Mouse (Mus musculus) telencephalon, adult 2 months (tissue): Measurements from ENCODE around the gene Map1b.
A peak's percentile ranks its signal among the peaks of the same experiment; 100 is the strongest.

Experiments used
- DNase-seq: peaks from one replicate; pipeline ENCODE4 v3.0.0-alpha.2; 2011; ENCODE audit warnings: low read depth, low spot score

Gene Map1b

DNA sequence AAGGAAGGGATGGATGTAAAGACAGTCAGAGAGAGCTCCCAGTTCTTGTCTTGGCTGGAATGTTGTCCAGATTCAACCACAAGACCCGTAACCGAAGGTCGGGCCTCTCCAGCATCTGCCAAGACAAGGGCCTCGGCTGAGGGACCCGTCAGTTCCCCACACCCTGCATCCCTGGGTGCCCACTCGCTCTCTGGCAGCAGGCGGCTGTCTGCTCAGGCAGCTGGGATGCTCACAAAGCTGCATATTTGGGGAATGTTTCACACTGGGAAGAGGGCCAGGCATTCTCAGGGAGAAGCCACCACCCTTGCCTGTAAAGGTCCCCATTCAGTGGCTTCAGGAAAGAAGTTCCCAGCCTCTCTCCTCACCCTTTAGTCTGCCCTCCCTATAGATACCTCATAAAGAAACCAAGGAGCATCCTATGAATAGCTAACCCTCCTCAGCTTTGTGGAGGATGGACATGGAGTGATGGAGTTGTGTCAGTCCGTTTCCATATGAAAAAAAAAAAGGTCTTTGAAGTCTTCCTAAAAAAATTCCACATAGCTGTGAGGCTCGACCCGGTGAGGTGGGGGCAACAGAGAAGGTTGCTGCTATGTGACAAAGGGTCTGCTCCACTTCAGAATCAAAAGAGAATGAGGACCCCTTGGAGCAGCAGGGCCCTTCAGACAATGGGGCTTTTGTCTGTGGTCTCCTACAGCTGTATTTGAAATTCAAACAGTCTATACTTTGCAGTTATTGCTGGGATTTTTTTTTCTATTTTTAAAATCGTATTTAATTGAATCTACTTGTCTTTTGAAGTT, 68.7 kb downstream of the Map1b start:
- DNase-seq = peak; percentile 55

DNA sequence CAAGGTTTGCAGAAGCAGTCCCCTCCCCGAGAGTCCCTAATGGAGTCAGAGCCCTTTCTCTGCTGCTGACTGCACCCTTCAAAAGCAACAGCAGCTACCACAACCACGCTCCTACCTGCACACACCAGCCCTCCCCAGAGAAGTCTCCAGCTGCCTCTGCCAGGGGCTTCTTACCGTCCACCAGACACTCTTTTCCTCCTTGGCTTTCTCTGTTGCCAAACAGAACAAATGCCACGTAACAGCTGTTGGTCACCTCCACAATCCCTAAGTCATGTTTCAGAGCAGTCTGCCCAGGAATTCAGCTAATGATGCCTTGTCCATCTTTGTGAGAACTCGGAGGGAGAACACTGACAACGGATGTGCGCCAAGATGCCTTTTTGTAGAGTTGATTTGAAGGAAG, 69.3 kb downstream of the Map1b start:
- no peak for DNase-seq

DNA sequence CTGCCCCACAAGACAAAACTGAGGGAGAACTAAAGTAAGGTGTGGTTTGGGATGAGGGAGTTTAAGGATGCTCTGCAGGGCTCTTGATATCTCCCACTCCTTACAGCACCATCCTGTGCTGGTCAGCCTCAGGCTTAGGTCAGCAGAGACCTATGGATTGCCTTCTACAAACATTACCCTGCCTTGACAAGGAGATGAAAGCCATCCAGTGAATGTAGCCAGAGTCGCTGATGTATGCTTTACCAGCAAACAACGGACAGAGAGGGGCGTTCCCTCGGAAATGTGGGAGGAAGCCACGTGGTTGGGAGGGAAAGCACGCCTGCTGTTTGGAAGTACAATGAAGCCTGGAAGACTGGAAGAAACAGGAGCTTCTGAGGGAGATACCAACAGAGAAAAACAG, 71.5 kb downstream of the Map1b start:
- no peak for DNase-seq

DNA sequence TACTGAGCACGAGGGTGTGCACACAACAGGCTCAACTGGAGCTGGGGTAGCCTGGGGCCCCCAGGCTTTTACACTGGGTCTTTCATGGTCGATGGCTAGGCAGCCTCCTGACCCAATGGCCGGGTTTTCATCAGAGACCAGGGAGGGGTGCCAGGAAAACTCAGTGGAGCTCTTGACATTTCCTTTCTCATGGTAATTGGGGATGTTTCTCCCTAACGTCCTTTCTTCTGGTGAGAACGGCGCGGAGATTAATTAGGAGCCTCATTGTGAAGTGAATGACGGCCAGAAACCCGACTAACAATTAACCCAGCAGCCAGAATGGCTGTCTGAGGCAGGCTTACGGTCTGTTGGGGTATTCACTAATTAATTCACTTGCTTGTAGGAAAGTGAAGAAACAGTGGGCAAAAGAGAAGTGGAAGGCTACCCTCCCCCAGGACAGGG, 71.9 kb downstream of the Map1b start:
- DNase-seq = no peak

DNA sequence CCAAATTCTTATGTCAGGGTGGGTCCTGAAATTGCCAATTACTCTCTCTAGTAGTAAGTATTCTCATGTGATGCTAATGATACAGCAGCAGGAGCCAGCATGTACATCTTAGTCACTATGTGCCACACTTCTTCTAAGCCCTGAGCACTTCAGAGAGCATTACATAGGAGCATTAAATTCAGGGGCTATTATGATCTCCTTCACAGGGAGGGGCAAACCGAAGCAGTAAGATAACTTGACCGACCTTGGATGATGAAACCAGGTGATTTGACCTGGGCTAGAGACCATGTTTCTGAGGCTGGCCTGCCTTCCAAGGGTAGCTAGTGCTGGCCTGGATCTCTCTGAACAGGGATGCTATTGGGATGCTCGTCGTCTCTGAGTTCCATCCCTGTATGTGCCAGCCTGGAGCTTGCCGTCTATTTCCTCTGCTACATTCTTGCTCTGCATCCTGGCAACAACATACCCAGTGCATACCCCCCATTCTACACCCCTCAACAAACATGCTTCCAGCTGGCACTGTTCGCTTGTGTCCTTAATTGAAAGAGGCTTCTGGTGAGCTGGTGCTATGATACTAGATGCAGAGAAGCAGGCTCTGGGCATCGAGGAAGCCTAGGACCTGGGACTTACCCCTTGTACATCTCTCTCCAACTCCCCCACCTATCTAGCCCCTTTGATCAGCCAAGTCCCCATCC, 72.7 kb downstream of the Map1b start:
- DNase-seq = no peak

DNA sequence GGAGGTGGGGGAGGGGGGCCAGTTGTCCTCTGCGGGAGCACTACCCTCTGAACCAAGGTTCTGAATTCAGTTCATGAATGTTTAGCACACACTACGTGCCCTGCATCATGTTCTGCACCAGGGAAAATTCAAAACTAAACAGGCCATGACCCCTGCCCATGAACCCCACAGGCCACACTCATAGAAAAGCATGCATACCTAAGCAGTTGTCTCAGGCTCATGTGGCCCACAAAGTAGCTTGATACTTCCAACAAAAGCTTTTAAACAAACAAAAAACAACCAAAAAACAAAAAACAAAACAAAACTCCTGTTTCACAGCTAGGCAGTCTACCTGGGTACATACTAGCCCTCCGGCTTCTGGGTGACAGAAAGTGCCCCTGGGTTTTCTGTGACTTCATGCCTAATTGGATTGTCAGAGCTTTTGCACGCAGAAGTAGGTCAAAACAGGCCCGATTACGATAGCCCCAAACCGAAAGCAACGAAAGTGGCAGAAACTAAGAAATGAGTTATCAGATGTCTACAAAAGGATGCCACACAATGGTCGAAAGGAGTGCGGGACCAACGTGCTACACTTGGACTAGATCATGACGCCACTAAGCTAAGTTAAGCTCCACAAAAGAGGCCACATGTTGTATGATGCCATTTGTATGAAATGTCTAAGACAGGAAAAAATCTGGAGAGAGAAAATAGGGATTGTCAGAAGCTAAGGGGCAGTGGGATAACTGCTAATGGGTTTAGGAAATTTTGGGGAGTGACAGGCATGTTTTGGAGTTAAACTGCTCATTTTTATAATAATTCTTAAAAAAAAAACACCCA, 73.7 kb downstream of the Map1b start:
- DNase-seq = no peak

DNA sequence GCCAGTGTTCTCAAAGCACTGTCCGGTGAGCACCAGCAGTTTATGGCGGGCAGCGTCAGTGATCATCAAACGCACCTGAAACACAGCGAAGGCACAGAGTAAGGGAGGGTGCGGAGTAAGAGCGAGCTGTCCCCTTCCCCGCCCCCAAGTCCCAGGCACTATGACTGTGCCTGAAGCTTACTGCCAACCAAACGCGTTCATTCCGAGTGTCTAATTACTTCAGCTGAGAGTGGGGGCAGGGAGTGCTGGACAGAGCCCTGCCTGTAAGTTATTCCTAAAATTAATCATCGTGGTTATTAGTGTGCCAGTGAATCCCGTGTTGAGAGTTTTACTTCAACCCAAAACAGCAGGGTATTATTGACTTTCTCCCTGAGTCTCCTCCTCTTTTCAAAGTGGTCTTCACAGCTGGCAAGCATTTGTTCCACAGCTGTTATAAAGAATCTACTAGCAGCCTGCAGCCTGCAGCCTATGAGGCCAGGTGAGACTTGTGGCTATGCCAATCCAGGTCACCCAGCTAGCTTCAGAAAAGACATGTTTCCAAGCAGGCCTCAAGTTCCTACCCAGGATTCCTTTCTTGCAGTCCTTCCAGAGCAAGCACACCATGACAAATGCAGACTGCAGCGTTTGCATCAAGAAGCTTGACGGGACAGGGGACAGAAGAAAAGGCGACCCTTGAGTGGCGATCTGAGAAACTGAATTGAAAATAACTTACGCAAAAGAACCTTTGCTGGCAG, 74.5 kb downstream of the Map1b start:
- DNase-seq = no peak

DNA sequence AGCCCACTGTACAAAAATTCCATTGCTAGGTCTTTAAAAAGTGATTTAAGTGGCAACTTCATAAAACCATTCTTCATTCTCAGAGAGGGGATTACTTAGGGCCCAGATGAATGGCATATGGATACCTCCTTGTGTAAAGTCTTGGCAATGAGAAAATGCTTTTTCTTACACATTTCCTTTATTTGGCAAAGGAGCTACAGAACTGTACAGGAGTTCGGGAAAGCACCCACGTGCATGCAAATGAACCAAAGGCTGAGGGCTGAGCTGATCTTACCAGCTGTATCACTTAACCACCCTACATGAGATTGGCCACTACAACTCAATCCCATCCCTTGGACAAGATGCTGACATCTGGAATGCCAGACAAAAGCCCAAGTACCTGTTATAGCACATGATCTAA, 76.1 kb downstream of the Map1b start:
- DNase-seq = peak; percentile 42

DNA sequence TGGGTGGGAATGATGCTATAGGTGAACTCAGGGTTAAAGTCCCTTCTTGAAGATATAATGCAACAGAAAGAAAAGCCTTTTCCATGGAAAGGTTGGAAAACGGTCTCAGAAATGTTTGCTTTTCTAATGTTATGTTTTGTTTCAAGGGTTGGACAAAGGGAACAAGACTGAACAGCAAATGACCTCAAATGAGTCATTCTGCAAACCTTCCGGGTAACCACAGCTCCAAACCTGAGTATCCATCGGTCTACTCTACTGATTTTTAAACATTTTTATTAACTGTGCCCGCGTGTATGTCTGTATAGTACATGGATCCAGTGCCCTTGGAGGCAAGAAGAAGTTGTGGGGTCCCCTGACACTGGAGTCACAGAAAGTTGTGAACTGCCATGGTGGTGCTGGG, 77.0 kb downstream of the Map1b start:
- no peak for DNase-seq

DNA sequence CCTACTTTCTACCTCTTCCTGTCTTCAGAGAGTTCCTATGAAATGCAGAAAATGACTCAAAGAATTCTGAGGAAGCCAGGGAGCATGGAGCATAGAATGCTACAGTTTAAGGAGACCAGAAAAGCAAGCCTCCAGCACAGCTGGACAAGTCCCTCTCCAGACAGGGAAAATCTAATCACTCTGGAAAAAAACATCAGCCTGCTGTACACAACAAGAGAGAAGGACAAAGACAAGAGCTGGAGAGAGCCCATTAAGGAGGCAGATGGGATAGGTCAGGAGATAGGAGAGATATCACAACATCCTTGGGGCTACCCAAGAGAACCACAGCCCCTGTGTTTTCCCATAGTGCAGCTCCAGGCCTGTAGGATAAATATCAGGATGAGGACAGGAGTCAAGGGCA, 79.3 kb downstream of the Map1b start:
- DNase-seq = no peak

DNA sequence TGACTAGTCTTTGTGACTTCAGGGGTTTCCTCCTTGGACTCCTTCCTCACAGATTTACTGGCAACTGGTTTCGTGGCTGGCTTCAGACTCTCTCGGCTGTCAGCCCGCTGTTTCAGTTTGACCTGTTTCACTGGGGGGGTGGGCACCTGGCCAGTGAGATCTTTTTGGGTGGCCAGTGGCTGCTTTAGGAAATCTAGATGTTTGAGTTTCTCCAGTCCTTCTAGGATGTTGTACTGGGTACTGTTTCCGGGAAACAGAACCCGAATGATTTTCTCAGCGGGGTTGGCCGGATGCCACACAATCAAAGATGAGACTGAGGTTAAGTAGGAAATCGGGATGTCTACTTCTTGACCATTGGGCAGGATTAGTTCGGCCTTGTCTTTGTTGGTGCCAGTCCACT, 81.8 kb downstream of the Map1b start:
- no peak for DNase-seq

DNA sequence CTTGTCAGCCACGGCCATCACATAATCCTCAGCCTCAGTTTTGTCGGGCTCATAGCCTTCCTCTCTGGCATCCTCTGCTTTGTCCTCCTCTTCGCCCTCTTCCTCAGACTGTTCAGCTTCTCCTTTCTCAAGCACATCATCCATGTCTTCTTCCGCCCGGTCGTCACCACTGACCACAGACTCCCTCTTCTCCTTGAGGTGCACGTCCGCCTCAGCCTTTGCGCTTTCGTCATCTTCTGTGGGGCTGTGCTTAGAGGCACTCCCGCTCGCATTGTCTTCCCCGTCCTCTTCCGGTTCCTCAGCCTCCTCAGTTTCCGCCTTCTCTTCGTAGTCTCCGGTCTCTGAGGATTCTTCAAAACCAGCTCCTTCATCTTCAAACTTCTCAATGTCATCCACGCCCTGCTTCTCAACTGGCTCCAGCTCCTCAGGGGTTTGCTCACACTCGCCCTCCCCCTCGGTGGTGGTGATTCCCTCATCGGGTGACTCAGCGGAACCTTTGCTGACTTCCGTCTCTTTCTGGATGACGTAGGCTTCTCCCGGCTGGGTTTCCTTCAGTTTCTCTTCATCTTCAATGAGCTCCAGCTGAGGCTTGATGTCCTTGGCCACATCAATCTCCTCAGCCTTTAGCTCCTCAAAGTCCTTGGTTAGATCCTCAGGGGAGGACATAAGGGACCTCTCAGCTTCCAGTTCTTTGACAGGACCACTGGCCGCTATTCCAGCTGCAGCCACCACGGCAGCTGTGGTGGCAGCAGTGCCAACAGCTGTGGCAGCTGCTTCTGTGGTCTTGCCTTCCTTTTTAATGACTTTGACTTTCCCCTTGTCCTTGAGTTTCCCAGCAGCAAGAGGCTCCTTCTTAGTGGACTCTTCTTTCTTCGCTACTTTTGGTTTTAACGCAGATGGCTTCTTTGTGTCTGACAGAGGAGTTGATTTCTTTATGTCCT, 83.0 kb downstream of the Map1b start:
- no peak for DNase-seq

DNA sequence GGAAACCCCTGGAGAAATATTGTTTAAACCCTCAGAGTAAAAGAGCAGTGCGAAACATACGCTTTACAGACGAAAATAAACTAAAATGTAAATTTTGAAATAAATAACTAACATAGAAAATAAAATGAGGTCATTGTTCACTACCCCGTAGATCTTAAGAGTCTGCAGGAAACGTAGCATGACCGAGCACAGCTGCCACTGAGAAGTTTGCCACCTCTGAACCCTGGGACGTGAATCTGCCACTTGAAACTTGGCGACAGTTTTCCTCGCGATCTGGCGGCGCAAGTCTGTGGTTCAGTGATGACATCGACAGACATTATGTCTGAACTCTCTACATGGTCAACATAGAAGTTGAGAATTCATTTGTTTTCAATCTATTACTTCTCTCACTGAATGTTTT, 92.8 kb downstream of the Map1b start:
- no peak for DNase-seq

DNA sequence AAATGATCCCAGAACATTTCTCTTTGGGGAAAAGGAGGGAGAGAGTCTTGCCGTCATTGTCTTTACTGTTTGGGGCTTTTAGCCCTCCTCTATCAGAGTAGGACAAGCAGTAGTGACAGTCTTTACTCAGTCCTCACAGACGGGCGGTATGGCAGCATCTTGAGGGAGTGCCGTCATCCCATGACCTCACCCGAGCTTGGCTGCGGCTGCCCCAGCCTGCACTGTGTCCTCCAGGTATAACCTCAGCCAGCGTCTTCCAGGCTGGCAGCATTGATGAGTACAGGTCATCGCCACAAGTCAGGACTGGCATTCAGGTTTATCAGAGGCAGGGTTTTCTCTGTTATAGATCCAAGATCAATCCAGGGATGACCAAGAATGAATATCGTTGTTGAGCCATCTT, 99.7 kb downstream of the Map1b start:
- DNase-seq = no peak

DNA sequence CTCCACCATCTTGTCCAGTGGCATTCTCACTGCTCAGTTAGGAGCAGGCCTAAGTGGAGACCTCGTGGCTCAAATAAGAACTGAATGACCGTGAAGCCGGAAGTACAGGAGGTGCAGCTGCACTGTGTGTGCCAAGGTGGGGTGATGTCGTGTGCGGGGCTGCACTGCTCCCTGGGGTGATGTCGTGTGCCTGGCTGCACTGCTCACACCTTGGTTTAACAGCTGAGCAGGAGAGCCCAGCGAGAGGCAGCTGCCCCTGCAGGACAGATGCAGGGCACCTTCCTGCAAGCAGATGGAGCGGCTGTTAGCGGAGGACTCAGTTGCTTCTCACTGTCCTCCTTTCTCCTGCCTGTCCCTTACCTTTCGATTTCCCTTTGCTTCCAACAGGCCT, 102.0 kb downstream of the Map1b start:
- DNase-seq = no peak

DNA sequence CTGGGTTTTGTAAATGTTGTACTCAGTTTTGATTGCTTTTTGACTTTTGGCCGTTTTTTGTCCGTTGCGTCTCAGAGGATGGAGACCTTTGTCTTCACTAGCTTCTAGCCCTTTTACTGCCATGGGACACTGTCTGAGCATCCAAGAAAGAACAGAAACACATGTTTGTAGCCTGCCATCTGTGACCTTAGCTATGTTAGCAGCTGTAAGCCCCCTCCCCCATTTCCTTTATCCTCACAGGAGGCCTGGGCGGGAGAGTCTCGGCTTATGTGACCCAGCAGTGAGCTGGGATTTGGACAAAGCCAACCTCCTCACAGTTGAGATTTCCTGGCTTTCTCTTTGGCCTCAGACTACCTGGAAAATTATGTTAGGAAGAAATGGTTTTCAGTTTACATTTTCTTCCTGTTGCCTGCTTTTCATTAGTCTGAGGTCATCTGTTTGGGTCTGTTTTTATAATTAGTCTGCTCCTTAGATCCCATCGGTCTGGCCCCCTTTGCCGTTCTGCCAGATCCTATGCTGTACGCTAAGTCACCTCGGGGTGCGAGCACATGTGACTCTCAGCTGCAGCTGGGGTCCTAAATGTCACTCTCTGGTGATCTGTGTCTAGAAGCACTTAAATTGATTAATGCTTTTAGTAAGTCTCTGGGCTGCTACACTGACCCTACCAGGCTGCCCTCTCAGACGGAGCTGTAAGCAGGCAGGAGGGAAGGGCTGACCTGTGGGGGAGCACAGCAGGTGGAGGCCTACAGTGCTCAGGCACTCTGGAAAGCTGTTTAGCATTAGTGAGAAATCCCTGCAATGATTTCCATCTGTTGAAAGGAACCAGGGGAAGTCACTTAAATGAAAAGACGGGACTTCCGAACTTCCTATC, 102.6 kb downstream of the Map1b start:
- no peak for DNase-seq

DNA sequence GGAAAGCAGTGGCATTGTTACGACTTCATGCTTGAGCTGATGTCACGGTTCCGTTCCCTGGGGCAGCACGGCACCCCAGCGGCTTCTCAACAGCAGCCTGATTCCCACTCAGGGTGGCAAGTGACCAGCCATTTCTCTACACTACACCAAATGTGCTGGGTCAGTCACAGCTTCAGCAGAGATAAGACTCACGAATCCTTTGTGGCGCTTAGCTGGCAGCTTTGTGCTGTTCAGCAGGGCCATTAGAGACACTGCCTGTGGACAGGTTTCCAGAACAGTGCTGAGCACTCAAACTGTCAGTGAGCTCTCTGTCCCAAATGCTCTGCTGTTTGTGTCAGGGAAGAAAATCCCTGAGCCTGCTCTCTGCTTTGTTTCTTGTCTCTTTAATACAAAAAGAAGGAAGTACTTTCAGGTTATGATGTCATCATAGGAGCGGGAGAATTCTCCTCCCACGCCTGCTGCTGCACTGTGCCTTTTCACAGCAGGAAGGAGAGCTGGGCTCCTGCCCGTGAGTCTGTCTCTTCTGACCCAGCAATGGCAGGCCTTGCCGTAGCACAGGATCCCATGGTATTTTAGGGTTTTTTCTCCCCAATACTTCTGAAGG, 103.8 kb downstream of the Map1b start:
- peak; percentile 46 for DNase-seq

DNA sequence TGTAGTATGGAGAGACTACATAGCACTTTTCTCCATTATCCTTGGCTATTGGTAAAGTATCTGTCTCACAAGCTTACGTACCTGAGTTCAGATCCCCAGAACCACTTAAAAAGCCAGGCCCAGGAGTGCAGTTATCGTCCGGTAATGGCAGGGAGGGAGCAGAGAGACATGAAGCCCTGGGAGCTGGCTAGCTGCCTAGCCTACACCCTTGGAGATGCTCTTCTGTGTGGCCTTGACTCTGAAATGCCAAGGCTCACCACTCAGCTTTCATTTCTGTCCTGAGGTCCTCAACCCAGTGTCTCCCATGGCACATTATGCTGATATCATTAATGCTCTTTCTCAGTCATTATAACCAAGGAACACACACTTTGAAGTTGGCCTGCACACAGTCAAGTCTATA, 104.6 kb downstream of the Map1b start:
- no peak for DNase-seq
